Mouse (Mus musculus) cortical plate, adult 2 months (tissue): Measurements from ENCODE around the gene Ralgapa1. TPM values are rescaled to one million over a fixed set of nuclear protein-coding genes. Genes with fewer than 3 reads are reported as not detected.
"Not testable (repeated sequence)": the region's sequence is repeated elsewhere in the genome, so short reads cannot be mapped to it uniquely, and the experiment has no call there.

Experiments used
- H3K27ac ChIP-seq: fragments of 200-500 bp; 2 replicates; pipeline ENCODE4 v1.5.1; 2012; ENCODE audit warnings: low read length, control low read depth, inconsistent platforms; ENCODE audit not compliant: insufficient read depth
- H3K4me1 ChIP-seq: fragments of 200-500 bp; 2 replicates; pipeline ENCODE4 v1.6.1; 2011; ENCODE audit warnings: low read length; ENCODE audit not compliant: control insufficient read depth, insufficient read depth
- H3K4me3 ChIP-seq: fragments of 200-500 bp; 2 replicates; pipeline ENCODE4 v1.5.1; 2011; ENCODE audit warnings: mild to moderate bottlenecking, low read length, control low read depth; ENCODE audit not compliant: insufficient read depth
- CTCF ChIP-seq: fragments of 200-500 bp; IDR thresholded peaks from 2 replicates; pipeline ENCODE4 v1.5.1; 2011; ENCODE audit warnings: mild to moderate bottlenecking, control low read depth, low read length; ENCODE audit not compliant: insufficient read depth; ENCODE audit errors: extremely low read depth
- POLR2A ChIP-seq: fragments of 200-500 bp; IDR thresholded peaks from 2 replicates; pipeline ENCODE4 v1.6.1; 2011; ENCODE audit warnings: mild to moderate bottlenecking, low read length, control low read depth; ENCODE audit not compliant: insufficient read depth; ENCODE audit errors: extremely low read depth
- polyA plus RNA-seq: library from polyadenylated mRNA; depleted of rRNA; stranded (reverse); fragments of >200 nt; gene quantifications from 2 replicates; pipeline ENCODE4 v1.2.3, GENCODE M21; 2012

Gene Ralgapa1
- polyA plus RNA-seq, 1 experiment, result 62.3 TPM

DNA sequence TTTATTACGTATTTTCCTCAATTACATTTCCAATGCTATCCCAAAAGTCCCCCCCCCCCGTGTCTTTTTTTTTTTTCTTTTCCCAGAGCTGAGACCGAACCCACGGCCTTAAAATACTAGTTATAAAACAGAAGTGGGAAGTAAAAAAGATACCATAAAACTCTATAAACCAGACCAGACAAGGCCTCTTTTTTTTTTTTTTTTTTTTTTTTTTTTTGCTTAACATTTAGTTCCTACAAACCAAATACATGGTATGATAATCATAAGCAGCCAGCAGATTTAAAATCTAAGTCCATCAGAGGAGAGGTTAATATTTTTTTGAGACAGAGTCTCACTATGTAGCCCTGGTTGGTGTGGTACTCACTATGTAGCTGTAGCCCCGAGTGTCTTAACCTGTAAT lies 4.5 kb downstream of the Ralgapa1 start:
- Histone ChIP-seq H3K4me1 (peaks cover 2% of the 10 kb centered on the region; the same call in 1 of the 2 replicates), H3K4me3 (no peak overlapping the region), H3K27ac (no peak overlapping the region)
- TF ChIP-seq POLR2A (no peak), CTCF (no peak)

DNA sequence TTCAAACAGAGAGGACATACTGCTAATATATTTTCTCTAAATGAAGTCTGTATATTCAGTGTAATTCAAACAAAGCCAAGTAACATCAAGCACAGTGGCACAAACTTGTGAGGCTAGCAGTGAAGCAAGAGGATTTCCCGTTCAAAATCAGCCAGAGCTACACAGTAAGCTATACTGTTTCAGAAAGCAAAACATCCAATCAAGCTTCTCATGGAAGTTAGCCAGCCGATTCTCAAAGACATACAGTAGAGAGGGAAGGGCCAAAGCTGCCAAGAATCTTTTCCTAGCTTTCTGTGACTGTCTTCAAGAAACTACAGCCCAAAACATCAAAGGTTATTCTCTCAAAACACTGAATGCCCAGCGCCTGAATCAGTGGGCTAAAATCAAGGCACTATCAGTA lies 15.9 kb downstream of the Ralgapa1 start:
- TF ChIP-seq CTCF (no peak), POLR2A (no peak)

DNA sequence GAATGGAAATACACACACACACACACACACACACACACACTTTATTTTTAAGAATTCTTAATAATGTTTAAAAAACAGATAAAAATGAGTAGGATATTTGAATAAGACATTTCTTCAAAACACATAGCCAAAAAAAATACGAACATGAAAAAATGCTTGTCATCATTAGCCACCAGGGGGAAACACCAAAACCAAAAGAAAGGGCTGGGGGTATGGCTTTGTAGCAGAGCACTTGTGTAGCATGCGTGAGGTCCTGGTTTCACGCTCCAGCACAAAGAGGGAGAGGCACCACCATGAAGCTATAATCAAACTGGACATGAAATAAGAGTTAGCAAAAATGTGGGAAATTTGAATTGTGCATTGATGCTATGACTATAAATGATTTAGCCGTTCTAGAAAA lies 19.8 kb downstream of the Ralgapa1 start:
- TF ChIP-seq POLR2A (no peak), CTCF (no peak)

More for the DNA sequence above, 15.9 kb downstream of the Ralgapa1 start:
- H3K27ac ChIP-seq, result no peak overlapping the region
- no peak overlapping the region for H3K4me3 ChIP-seq
- H3K4me1 ChIP-seq, result peaks cover 6% of the 10 kb centered on the region; the same call in 1 of the 2 replicates

DNA sequence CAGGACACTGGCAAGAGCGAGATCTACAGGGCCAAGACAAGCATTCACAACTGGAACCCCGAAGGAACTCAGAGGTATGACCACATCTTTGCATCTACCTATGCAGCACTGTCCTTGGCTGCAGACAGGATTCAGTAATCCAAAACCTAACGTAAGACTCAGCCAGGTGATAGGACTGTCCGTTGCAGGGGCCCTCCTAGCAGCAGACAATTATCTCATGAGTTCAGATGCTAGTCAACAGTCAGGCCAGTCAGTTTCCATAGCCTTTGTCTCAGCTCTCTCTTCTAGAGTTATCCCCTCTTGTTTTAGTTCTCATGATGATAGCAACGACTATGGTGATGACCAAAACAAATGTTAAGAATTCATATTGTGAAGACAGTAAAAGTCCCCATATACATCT lies 20.8 kb downstream of the Ralgapa1 start:
- no peaks in the 10 kb centered on the region; the same call in 1 of the 2 replicates for H3K4me1 ChIP-seq
- no peak overlapping the region for H3K27ac ChIP-seq
- TF ChIP-seq CTCF, result no peak
- TF ChIP-seq POLR2A, result no peak
- H3K4me3 ChIP-seq, result no peak overlapping the region

More for the DNA sequence above, 19.8 kb downstream of the Ralgapa1 start:
- Histone ChIP-seq H3K4me1 (peaks cover 2% of the 10 kb centered on the region; the same call in 1 of the 2 replicates), H3K4me3 (no peak overlapping the region), H3K27ac (no peak overlapping the region)

DNA sequence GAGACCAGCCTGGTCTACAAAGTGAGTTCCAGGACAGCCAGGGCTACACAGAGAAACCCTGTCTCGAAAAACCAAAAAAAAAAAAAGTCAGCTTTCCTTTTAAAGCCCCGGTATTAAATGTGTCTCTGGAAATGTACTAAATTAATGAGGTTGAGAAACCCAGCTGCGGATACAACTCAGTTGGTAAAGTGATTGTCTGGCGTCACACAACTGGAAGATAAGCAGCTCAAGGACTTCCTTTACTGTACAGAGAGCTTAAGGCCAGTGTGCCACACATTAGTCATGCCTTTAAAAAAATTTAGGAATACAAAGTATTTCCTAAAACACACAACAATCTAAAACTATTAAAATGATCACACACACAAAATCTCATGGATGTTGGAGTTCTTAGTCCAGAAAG lies 22.2 kb downstream of the Ralgapa1 start:
- TF ChIP-seq POLR2A, result no peak
- no peak for TF ChIP-seq CTCF
- Histone ChIP-seq H3K27ac (no peak overlapping the region), H3K4me1 (no peaks in the 10 kb centered on the region), H3K4me3 (no peak overlapping the region)

DNA sequence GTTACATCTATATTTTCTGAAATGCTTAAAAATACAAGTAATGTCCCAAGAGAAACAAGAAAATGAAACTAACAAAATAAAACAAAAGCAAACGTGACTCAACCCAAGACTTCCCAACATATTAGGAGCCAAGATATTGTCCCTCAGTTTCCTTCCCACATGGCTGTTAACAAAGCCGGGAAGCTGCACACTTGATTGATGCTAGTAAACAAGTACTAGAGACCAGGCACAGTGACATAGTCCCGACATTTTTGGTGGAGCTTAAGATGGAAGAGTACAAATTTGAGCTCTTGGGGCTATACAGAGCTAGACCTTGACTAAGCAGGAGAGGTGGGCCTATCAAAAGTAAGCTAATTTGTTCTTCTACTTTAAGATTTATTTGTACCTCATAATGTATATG lies 23.9 kb downstream of the Ralgapa1 start:
- no peak overlapping the region for H3K4me3 ChIP-seq
- TF ChIP-seq CTCF, result no peak
- no peak overlapping the region for H3K27ac ChIP-seq
- H3K4me1 ChIP-seq, result no peaks in the 10 kb centered on the region

DNA sequence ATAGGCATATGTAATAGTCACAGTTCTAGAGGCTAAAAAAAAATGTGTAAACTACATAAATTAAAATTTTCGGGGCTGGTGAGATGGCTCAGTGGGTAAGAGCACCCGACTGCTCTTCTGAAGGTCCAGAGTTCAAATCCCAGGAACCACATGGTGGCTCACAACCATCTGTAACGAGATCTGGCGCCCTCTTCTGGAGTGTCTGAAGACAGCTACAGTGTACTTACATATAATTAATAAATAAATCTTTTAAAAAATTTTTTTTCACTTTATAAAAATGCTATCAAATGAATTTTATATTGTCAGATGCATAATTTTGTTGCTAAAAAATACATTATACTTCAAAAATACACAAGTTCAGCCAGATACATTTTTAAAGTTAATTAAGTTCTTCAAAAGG lies 26.5 kb downstream of the Ralgapa1 start:
- H3K4me1 ChIP-seq, H3K27ac ChIP-seq, H3K4me3 ChIP-seq: not testable (repeated sequence)

DNA sequence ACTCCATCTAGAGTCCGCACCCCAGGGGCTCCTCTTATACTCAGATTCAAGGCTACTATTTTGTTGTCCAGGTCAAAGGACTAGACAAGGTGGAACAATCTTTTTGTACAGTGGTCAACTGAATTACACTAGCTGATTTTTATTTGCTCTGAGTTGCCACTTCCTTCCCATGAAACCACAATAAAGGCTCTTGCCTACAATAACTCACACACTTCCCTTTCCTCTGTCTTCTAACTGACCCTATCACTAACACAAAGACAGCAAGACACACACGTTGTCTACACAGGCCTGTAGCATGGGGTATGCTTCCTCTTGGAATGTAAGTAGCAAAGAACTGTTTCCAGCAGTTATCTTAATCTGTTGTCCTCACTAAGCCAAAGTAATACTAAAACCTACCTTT lies 35.7 kb downstream of the Ralgapa1 start:
- no peak overlapping the region for H3K27ac ChIP-seq
- TF ChIP-seq CTCF, result no peak
- no peak for TF ChIP-seq POLR2A
- H3K4me3 ChIP-seq, result no peak overlapping the region
- no peaks in the 10 kb centered on the region for H3K4me1 ChIP-seq

DNA sequence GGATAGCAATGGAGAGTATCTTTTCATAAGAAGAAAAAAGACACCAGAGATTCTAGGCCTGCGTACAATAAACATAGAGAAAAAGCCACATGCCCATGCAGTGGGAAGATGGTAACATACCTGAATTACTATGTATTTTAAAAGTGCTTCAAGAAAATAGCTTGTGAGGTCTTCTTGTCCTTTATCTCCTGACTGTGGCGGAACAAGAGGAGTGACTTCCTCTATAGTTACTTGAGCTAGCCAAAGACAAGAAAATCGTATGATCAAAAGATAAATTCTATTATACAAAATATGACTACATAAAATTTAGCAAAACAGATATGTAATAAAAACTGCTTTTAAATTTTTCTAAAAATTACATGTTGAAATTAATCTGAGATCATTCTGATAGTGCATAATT lies 38.3 kb downstream of the Ralgapa1 start:
- H3K4me3 ChIP-seq, result no peak overlapping the region
- H3K27ac ChIP-seq, result no peak overlapping the region
- H3K4me1 ChIP-seq, result no peaks in the 10 kb centered on the region
- TF ChIP-seq CTCF (no peak), POLR2A (no peak)

DNA sequence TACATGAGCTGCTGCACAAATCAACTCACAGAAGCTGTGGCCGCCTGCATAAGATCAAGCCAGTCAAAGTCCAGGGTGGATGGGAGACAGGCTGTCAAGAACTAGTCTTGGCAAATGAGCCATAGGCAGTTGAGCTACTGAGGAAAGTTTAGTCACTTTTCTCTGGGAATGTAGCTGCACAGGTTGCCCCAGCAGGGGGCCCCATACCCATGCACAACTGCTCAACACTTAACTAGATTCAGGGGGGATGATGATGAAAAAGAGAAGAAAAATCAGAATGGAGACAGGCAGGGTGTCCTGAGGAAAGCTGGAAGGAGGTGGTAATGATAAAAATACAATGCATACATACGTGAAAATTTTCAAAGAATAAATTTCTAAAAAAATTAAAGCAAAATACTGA lies 42.7 kb downstream of the Ralgapa1 start:
- H3K4me1 ChIP-seq, result no peaks in the 10 kb centered on the region
- no peak overlapping the region for H3K4me3 ChIP-seq
- H3K27ac ChIP-seq, result no peak overlapping the region
- TF ChIP-seq POLR2A (no peak), CTCF (peak; percentile 30; the same call in 1 of the 2 replicates)

DNA sequence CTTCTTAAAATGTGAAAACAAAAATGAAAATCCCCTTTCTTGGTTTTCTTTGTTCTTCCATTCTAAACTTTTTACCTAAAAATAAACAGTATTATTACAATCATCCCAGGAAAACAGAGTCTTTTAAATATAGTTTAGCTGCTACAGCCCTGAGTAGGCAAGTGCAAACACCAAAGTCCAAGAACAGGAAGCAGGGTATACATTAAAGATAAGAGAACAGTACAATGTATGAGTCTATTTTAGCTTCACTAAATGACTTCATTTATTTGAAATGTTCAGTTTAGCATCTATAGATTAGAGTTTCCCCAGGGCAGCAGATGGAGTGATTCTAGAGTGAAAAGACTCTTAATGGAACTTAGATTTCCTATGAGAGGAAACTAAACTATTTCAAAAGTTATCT lies 43.6 kb downstream of the Ralgapa1 start:
- H3K4me1 ChIP-seq, result no peaks in the 10 kb centered on the region
- no peak overlapping the region for H3K27ac ChIP-seq
- H3K4me3 ChIP-seq, result no peak overlapping the region
- TF ChIP-seq CTCF, result no peak
- no peak for TF ChIP-seq POLR2A
